Mouse (Mus musculus) brain, embryonic 18.5 days (tissue): ENCODE data around the gene Agr3.

Source experiments
- DNase-seq: peaks from one replicate; pipeline ENCODE4 v3.0.0-alpha.2; 2012; ENCODE audit warnings: low read depth, low spot score

The Agr3 gene

GRCm38 (mm10) chr12:35925402-35925801 lies at the start of gene Agr3:
Gene Agr3, plus strand, starts transcription at chr12:35925620.
- no peak for DNase-seq

DNA sequence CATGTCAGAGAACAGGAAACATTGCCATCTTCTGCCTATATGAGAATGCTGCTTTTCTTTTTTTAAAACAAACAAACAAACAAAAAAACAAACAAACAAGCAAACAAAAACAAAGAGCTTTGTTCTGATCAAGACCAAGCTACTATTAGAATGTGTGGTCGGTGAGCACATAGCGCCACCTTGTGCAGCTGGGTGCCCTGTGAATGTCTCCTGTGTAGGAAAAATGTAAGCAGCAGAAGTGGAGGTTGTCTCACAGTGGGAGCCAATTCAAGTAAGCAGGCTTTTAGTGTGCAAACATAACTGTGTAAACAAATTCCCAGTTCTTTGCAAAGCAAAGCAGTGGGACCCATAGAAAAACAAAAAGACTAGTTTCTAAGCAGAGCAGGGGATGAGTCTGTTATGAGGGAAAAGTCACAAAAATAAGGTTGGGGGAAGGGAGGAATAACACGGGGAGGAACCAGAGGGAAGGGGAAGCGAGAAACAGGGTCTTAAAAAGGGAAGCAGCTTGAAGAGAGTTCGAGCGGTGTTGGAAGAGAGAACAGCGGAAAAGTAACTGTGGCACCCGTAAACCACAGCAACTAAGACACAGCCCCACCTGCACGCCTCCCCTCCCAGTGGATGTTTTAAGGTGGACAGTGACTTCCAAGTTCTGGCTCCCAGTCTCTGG lies 40.4 kb upstream of the Agr3 start:
- no peak for DNase-seq

DNA sequence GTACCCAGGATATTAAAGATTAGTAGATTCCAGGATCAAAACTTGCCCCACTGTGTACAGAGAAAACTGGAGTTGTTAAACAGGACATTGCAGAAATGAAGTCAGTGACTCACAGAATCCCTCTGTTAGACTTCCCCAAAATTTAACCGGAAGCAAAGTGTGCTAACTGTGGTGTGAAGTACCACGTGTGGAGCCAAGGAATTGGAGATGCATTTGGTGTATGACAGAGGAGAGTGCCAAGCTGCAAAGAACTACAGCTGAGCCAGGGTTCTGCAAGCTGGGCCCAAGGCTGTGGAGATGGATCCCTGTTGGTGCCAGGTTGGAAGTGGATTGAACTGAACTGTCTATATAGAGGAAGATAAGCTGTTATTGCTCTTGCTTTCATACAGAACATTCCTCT lies 36.0 kb upstream of the Agr3 start:
- DNase-seq = no peak

- no peak for DNase-seq
Measured at GRCm38 (mm10) chr12:35890756-35891155, 34.7 kb upstream of the Agr3 start.

DNA sequence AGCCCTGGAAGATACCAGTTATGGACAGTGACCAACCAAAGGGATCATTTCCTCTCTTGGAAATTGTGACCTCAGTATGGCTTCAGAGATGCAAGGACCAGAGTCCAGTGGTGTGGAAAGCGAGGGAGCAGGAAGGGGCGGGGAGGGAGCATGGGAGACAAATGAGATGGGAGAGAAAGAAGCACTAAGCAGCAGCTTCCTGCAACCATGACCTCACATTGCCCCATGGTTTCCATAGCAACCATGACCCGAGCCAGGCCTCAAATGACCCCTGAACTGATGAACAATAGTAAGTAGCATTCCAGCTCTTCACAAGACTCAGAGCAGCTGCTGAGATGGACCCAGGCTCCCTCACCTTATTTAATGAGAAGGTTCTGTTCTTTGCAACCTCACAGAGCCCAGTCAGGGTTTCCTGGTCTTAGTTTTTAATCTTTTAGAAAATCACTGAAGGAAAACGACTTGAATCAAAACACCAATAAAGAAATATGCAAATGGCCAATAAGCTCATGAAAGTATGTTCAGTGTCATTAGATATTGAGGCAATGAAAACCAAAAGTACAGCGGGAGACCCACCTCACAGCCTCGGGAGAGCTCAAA lies 31.0 kb upstream of the Agr3 start:
- DNase-seq = no peak

DNA sequence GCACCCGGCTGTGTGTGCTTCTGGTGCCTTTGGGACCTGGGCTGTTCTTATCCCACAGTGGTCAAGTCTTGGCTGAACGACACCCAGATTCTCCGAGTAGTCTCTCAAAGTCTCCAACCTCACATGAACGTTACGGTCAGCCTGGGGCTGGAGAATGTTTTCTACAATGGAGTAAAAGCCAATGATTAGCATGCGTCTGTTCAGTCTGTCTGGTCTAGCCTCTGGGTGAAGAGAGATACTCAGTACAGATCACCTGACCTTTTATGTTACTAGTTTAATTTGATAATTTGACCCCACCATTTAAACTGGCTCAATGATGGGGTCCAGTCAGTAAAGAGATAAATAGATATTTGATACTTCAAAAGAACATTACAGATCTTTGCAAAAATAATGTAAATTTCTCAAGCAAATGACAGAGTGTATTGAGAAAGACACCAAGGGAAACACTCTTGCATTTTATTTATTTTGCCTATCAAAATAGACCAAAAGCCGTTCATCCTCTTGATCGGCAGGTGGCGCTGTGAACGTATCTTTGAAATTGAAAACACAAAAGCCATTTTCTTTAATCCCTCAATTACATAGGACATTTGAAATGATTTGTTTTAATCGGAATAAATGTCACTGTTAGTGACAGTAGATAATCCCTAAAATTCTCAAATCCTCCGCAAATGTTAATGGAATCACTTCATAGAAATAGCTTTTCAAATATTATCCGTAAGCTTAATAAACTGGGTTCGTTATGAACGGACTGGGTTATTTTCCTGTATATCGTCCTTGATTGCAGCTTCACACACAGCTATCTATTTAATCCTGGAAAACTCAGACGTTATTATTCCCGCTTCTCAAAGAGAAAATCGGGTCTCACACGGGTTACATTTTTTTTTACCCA lies 29.3 kb upstream of the Agr3 start:
- peak; percentile 66 for DNase-seq

DNA sequence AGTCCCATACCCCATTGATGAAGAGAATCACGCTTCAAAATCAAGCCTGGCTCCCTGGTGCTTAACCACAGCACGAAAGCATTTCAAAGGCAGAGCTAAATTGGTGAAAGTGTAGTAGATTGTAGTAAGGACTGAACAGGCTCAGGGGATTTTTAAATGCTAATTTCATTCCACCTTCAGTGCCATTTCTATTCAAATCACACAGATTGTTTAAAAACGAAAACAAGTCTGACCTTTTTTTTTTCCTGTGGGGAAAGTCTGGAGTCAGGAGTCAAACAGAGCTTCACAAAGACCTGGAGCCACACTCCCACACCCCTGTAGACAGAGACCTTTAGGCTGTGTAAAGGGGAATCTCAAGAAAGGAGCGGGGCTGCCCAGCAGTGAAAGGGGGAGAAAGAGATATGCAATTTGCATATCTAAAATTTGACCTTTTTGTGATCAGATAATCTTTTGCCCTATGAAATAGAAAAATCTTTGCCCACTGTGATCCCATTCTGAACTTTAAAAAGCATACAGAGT lies 28.6 kb upstream of the Agr3 start:
- DNase-seq = no peak

GRCm38 (mm10) chr12:35910632-35911031 lies 14.8 kb upstream of the Agr3 start:
- DNase-seq = no peak

GRCm38 (mm10) chr12:35915813-35916212 lies 9.6 kb upstream of the Agr3 start:
- DNase-seq = no peak

DNA sequence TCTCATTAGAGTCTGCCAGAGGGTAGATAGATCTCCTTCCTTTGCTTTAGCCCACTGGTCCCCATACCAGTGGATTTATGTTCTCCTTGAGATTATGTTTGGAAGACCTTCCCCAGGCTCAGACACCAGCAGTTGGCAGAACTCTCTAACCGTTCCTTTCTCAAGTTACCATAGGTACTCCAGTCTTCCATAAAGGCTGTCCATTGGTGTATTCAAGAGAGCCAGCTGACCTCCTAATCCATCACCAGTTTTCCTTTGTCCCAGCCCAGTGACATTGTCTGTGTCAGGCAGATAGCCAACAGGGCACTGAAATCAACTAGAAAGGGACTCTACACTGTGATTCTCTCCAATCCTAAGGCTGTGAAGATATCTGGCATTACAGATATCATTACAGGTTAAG lies 9.0 kb upstream of the Agr3 start:
- DNase-seq = no peak

- peak; percentile 16 for DNase-seq
Measured at GRCm38 (mm10) chr12:35918031-35918430, 7.4 kb upstream of the Agr3 start.

- DNase-seq = no peak
Measured at GRCm38 (mm10) chr12:35927804-35928203, 2.4 kb downstream of the Agr3 start.

- DNase-seq = no peak
Measured at GRCm38 (mm10) chr12:35932816-35933215, 7.4 kb downstream of the Agr3 start.

GRCm38 (mm10) chr12:35951757-35952156 lies 26.3 kb downstream of the Agr3 start:
- DNase-seq = no peak

GRCm38 (mm10) chr12:35957235-35957634 lies 31.8 kb downstream of the Agr3 start:
- no peak for DNase-seq

DNA sequence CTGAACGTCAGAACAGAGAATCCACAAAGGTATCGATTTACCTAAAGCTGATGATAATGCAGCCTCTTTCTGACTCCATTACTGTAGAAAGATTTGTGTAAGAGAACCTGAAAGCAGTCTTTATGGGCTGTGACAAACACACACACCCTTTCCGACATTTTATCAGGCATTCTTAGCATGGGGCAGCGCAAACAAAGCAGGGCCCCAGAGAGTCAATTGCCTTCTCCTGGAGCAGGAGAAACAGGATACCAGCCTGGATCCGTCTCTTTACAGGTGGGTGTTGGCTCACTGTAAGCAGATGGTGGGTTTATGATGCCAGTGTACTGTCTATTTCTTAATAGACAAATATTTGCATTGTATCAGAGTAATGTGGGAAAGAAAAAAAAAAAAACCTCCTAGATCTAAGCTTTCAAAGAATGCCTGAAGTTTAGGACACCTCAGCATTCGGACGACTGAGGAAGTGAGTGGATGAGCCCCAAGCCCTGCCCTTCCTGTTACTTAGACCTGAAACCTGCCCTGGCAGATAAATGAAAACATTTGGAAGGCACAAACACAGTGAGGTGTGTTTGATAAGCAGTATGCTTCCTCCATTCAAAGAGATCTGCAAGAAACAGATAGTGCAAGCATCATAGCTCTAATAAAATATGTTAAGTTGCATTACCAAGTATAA lies 40.8 kb downstream of the Agr3 start:
- DNase-seq = no peak

GRCm38 (mm10) chr12:35966768-35967141 lies 41.3 kb downstream of the Agr3 start:
- no peak for DNase-seq

GRCm38 (mm10) chr12:35975898-35976297 lies 50.5 kb downstream of the Agr3 start:
- no peak for DNase-seq

GRCm38 (mm10) chr12:35977633-35978246 lies 52.3 kb downstream of the Agr3 start:
- DNase-seq = no peak

DNA sequence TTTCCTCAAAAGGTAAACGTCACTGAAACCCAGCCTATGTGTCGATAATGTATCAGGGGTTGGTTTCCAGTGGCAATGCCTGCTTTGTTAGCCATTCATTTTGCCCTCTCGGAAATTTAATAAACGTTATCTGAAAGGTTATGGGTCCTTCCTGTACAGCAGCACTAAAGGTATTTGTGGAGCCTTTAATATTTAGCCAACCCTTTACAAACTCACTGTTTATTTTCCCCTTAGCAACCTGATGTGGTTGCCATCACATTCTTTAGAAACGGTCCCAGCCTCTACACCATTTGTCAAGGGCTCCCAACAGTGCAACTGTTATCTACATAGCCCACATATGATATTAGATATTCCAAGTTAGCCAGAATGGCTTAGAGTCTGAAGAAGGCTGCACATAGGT lies 54.2 kb downstream of the Agr3 start:
- DNase-seq = no peak

- peak; percentile 22 for DNase-seq
Measured at GRCm38 (mm10) chr12:35981732-35982360, 56.4 kb downstream of the Agr3 start.
